Mouse (Mus musculus) adrenal gland, postnatal 36 days (tissue): ENCODE data around the gene Tmem51. TPM values are rescaled to one million over a fixed set of nuclear protein-coding genes. Genes with fewer than 3 reads are reported as not detected.

Experiments used
- DNase-seq, 2 experiments: peaks; one replicate each; pipeline ENCODE4 v3.0.0; 2021; ENCODE audit warnings: mixed read lengths in 1 of 2
- long read RNA-seq, 2 experiments: library from polyadenylated mRNA; stranded (forward); transcript quantifications; one replicate each; pipeline ENCODE4 v2.0.0; 2021; ENCODE audit warnings: borderline sequencing depth in 2 of 2
- total RNA-seq, 2 experiments: library from RNA; stranded (reverse); gene quantifications; 2 replicates each; pipeline ENCODE4 v1.2.3; 2021

The Tmem51 gene
- 1 to 10 TPM; 4.9 to 5.0 TPM for total RNA-seq
- long read RNA-seq, experiment 1, transcript Tmem51-201 (3 exons, 1,875 nt) = major isoform, 11 of 15 reads
- long read RNA-seq, experiment 1, partial matches to known transcripts = 1 of 15 reads
- long read RNA-seq, experiment 1, other reads (novel, unspliced or antisense) = 3 of 15 reads
- long read RNA-seq, experiment 2, partial matches to known transcripts = 0 of 1 reads
- long read RNA-seq, experiment 2, other reads (novel, unspliced or antisense) = 0 of 1 reads

DNA sequence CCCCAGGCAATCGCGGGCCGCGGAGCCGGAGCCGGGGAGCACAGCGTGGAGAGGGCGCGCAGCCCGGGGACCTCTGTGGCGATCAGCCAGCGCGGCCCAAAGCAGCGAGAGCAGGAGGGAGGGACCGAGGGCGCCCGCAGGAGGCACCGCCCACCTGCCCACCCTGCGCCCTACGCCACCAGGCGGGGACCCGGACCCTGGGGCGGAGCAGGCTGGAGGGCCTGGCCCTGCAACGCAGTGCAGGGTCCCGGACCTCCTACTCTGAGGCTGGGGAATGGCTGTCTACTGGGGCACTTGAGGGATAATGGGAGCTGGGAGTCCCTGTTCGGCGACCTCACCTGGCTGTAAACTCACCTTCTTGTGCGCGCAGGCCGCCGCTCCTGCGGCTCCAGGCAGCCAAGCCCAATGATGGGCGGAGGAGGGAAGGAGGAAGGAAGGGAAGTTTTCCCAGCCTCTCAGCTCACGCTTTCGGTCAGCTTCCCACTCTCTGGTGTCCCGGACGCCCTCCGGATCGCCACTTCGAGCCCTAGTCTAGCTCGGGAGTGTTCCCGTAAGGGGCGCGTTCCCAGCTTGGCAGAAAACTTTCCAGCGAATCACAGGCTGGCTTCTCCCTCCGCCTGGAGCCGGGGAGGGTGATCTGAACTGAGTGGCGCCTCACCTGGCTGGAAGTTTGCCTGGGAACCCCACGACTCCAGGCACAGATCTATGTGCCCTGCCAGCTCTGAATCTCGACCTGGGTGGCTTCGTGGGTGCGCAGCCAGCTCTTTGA lies at the start of gene Tmem51:
Tmem51 (minus strand) TSS at position 174 of the 769 bp plus-strand sequence.
- DNase-seq = peak; percentile 72 to 82

DNA sequence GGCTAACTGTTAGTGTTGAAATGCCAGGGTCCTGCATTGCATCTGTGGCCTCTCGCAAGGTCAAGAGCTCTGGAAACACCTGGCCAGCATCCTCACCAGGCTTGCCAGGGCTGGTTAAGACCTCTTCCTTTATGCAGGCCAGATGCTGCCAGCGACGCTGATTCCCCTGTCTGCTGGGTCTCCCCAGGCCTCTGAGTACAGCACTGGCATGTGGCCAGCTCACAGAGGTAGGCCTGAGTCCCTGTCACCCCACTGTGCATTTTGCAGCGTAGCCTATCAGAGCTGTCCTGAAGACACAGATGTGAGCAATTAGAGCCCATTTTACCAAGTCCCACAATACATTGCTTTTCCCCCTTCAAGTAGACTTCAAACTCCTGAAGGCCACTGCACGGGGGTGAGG lies 46.1 kb upstream of the Tmem51 start:
- no peak for DNase-seq

DNA sequence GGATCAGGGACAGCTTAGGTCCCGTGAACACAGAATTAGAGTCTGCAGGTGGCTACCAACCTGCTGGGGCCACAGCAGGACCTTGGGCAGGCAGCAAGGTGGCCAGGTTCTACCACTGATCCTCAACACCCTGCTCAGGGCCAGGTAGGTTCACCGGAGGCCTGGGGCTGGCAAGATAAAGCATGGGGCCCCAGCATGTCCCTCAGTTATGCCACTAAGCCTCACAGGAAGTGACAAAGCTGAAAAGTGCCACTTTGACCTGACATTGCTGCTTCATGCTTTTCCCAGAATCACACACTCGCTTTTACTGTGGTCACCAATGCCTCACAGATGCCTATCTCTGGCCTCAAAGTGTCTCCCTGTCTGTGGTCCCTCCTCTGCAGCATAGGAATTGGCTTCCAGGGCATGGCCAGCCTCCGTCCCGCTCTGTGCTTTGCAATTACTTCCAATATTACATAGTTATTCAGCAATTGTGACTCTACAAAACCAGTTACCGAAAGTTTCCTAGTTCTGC lies 43.2 kb upstream of the Tmem51 start:
- no peak for DNase-seq

- DNase-seq = no peak
Measured at GRCm38 (mm10) chr4:142126641-142127274, 42.7 kb upstream of the Tmem51 start.

GRCm38 (mm10) chr4:142121164-142121563 lies 37.1 kb upstream of the Tmem51 start:
- DNase-seq = no peak

DNA sequence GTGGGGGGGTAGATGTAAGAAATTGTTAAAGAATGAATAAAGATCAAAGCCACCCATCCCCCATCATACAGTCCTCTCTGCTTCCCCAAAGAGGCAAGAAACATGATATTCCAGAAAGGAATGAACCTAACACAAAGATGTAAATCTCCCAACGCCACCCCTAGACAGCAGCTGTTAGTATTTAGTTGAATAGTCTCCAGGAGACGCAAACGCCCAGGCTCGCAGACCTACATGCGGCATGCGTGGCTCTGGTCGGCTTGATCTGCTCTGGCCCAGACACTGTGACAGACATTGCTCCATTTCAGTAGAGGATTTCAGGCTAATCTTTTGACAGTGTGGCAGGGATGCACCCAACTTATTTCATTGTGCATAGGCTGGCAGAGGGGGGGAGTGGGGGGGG lies 34.4 kb upstream of the Tmem51 start:
- no peak for DNase-seq

GRCm38 (mm10) chr4:142117993-142118392 lies 33.9 kb upstream of the Tmem51 start:
- DNase-seq = no peak

GRCm38 (mm10) chr4:142113306-142113705 lies 29.2 kb upstream of the Tmem51 start:
- peak; percentile 30 to 35 for DNase-seq

GRCm38 (mm10) chr4:142103081-142103671 lies 19.1 kb upstream of the Tmem51 start:
- DNase-seq = peak in 1 of 2 experiments; percentile 55

GRCm38 (mm10) chr4:142098303-142098702 lies 14.2 kb upstream of the Tmem51 start:
- peak; percentile 84 to 85 for DNase-seq

DNA sequence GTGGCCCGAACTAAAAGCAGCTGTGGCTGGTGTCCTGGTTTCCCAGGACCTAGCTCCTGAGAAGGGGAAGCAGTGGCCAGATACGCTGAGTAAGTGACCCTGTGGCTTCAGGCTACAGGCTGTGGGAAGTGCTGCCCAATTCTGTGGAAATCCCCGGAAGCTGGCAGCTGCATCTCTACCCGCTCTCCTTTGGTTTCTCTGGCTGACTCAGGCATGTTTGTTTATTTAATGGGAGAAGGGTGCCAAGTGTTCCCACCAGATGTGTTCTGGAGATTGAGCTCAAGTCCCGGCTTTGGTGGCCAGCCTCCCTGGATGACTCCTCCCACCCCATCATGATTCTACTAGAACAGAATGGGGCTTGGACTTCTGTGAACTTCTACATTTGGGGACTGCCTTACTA lies 13.8 kb upstream of the Tmem51 start:
- DNase-seq = peak; percentile 70 to 77

DNA sequence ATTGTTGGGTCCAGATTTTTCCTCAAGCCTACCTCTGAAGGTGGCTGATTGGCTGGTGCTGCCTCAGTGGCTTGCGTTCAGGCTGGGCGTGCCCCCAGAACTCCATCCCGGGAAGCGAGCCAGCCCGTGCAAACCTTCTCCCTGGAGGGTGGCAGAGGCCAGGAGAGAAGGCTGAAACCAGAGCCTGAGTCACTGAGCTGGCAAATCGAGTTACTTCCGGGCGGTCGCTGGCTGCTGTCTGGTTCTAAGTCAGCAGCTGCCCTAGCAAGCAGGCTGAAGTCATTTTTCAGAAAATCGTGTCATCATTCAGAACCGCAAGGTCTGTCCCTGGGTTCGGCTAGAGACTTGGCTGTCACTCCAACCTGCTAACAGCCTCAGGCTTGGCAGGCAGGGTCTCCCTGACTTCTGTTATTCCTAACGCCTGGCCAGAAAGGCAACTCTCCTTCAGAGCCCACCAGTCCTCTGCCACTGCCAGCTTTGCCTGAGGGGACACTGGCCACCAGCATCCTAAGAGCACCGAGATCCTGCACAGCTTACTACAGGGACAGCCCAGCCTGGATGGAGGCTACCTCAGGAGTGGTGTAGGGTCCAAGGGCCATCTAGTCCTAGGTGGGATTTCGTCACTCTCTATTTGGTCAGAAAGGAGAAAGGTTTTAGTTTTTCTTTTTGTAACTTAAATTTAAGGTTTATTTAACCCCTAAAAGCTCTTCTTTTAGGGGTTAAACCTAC lies 11.6 kb upstream of the Tmem51 start:
- peak; percentile 90 to 94 for DNase-seq

GRCm38 (mm10) chr4:142094386-142094785 lies 10.3 kb upstream of the Tmem51 start:
- no peak for DNase-seq

DNA sequence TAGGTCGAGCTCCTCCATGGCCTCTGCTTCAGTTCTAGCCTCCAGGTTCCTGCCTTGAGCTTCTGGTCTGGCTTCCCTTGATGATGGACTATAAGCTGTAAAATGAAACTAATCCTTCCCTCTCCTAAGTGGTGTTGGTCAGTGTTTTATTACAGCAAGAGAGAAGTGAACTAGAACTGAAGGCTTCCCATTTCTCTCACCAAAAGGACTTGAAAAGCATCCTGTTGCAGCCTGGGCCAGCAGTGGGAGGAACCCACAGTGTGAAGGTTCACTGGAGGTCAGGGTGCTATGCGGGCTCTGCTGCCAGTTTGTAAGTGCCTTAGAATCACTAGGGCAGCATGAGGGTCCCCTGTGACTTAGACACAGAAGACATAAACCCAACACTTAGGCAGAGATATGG lies 7.0 kb upstream of the Tmem51 start:
- DNase-seq = no peak

GRCm38 (mm10) chr4:142089966-142090365 lies 5.9 kb upstream of the Tmem51 start:
- no peak for DNase-seq

- DNase-seq = no peak
Measured at GRCm38 (mm10) chr4:142088836-142089235, 4.7 kb upstream of the Tmem51 start.

- DNase-seq = no peak
Measured at GRCm38 (mm10) chr4:142088409-142088808, 4.3 kb upstream of the Tmem51 start.

- no peak for DNase-seq
Measured at GRCm38 (mm10) chr4:142084936-142085563, 946 bp upstream of the Tmem51 start.

GRCm38 (mm10) chr4:142083762-142084130 lies 358 bp downstream of the Tmem51 start:
- DNase-seq = peak; percentile 84 to 89

DNA sequence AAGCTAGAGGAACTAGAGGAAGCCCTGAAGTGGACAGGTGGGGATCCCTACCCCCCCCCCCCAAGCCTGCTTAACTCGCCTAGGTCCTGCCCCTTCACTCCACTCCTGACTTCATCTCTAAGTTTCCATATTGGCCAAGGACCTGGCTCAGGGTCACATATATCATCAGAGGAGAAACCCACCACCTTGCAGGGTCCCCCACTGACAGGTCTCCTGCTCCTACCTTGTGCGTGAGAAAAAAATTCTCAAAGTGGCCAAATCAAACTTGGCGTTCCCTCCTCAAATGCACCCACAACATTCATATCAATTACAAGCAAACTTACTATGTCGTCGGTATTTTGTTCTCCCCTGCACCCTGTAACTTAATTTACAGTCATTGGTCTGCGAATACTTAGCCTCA lies 911 bp downstream of the Tmem51 start:
- no peak for DNase-seq

DNA sequence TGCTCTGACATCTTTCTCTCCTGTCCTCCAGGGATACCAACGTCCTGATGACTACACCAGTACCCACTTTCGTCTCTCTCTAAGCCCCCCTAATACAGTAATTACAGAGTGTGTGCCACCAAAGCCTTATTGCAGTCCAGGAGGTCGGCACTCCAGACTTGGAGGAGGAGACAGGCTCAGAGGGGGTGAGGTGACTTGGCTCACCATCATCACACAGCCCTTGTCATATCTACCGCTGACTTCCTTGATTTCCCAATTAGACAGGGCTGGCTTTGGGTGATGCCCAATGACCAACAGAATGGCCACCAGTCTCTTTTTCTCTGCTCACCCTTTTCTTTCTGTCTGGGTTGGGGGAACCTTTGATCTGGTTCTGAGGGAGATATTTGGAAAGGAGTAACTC lies 1.4 kb downstream of the Tmem51 start:
- no peak for DNase-seq
